Mouse (Mus musculus) limb, embryonic 11.5 days (tissue): ENCODE measurements around the gene Cox7a1. TPM values are rescaled to one million over a fixed set of nuclear protein-coding genes. Genes with fewer than 3 reads are reported as not detected.

Experiments
- ATAC-seq: fragments of 200-750 bp; cut with Nextera tagmentation; 2 replicates; pipeline ENCODE4 v1.8.0; 2017; ENCODE audit warnings: low read depth; ENCODE audit not compliant: insufficient number of reproducible peaks, low FRiP score, low TSS enrichment
- DNase-seq: peaks from one replicate; pipeline ENCODE4 v3.0.0-alpha.2; 2015; ENCODE audit warnings: low spot score
- H3K27ac ChIP-seq: fragments of 300-500 bp; sonication (generic); replicated peaks from 2 replicates; pipeline ENCODE4 v1.5.1; 2014; ENCODE audit warnings: low read depth, mild to moderate bottlenecking, low read length
- H3K27me3 ChIP-seq: fragments of 300-500 bp; sonication (generic); 2 replicates; pipeline ENCODE4 v1.6.1; 2014; ENCODE audit warnings: mild to moderate bottlenecking, low read length, mixed read lengths; ENCODE audit not compliant: control insufficient read depth, insufficient read depth
- H3K36me3 ChIP-seq: fragments of 300-500 bp; sonication (generic); 2 replicates; pipeline ENCODE4 v1.6.1; 2014; ENCODE audit warnings: mild to moderate bottlenecking, low read length, moderate library complexity, mixed read lengths; ENCODE audit not compliant: control insufficient read depth, insufficient read depth
- H3K4me1 ChIP-seq: fragments of 300-500 bp; sonication (generic); 2 replicates; pipeline ENCODE4 v1.6.1; 2014; ENCODE audit warnings: low read length, mixed read lengths; ENCODE audit not compliant: control insufficient read depth, insufficient read depth
- H3K4me2 ChIP-seq: fragments of 300-500 bp; sonication (generic); 2 replicates; pipeline ENCODE4 v1.6.1; 2014; ENCODE audit warnings: low read depth, mild to moderate bottlenecking, moderate library complexity; ENCODE audit not compliant: severe bottlenecking
- H3K4me3 ChIP-seq: fragments of 300-500 bp; sonication (generic); 2 replicates; pipeline ENCODE4 v1.5.1; 2014; ENCODE audit warnings: low read depth, low read length
- H3K9ac ChIP-seq: fragments of 300-500 bp; sonication (generic); 2 replicates; pipeline ENCODE4 v1.6.1; 2014; ENCODE audit warnings: mild to moderate bottlenecking, low read length
- H3K9me3 ChIP-seq: fragments of 300-500 bp; sonication (generic); 2 replicates; pipeline ENCODE4 v1.6.1; 2016; ENCODE audit warnings: low read length; ENCODE audit not compliant: control insufficient read depth
- WGBS: fragments of 180-500 bp; shearing (Covaris S2); extraction: QIAGEN DNeasy Blood & Tissue Kit; methylation state at CpG from one replicate; pipeline ENCODE4 v1.1.7; 2014; 5-methylcytosine and 5-hydroxymethylcytosine counted together
- polyA plus RNA-seq: library from polyadenylated mRNA; unstranded; fragments of >200 nt; fragmentation: Nextera tagmentation; extraction: Ambion mirVana; gene quantifications from 2 replicates; pipeline ENCODE4 v1.2.1, GENCODE M21; 2014

Cox7a1 gene
- polyA plus RNA-seq, 1 experiment from 2014 or later, result 2.3 TPM

- Histone ChIP-seq H3K4me1 (peaks cover 5% of the 10 kb centered on the region), H3K9me3 (no peaks in the 10 kb centered on the region), H3K4me3 (peak overlapping the region; percentile 57), H3K36me3 (0 out of 2 replicates have a peak, but pooled peaks cover 4% of the 10 kb centered on the region), H3K4me2 (peak overlapping the region; percentile 78), H3K27ac (peak overlapping the region; percentile 85), H3K27me3 (no peaks in the 10 kb centered on the region), H3K9ac (peak overlapping the region; percentile 70)
- ATAC-seq (peak; percentile 14; the same call in 1 of the 2 replicates), DNase-seq (peak; percentile 79)
- WGBS, result 4% methylated on average over 24 of the region's 24 CpGs
Measured at GRCm38 (mm10) chr7:30232631-30233148, 48.7 kb downstream of the Cox7a1 start.

- 88% methylated on average over 20 of the region's 20 CpGs for WGBS
- Histone ChIP-seq H3K27me3 (no peaks in the 10 kb centered on the region), H3K27ac (no peak overlapping the region), H3K9ac (no peak overlapping the region), H3K9me3 (no peaks in the 10 kb centered on the region), H3K4me3 (peak overlapping the region; percentile 57; the same call in 1 of the 2 replicates), H3K36me3 (0 out of 2 replicates have a peak, but pooled peaks cover 4% of the 10 kb centered on the region), H3K4me1 (peaks cover 5% of the 10 kb centered on the region), H3K4me2 (peak overlapping the region; percentile 78; the same call in 1 of the 2 replicates)
- DNase-seq (no peak), ATAC-seq (no peak)
Measured at GRCm38 (mm10) chr7:30233387-30233786, 49.4 kb downstream of the Cox7a1 start.

- no peaks in the 10 kb centered on the region for H3K27me3 ChIP-seq
- H3K4me3 ChIP-seq, result no peak overlapping the region
- WGBS, result 95% methylated on average over 15 of the region's 15 CpGs
- no peak overlapping the region for H3K9ac ChIP-seq
- peaks cover 5% of the 10 kb centered on the region for H3K4me1 ChIP-seq
- no peak overlapping the region for H3K27ac ChIP-seq
- no peak overlapping the region for H3K4me2 ChIP-seq
- no peaks in the 10 kb centered on the region for H3K9me3 ChIP-seq
- H3K36me3 ChIP-seq, result 0 out of 2 replicates have a peak, but pooled peaks cover 4% of the 10 kb centered on the region
- no peak for DNase-seq
- no peak for ATAC-seq
Measured at GRCm38 (mm10) chr7:30234276-30234858, 50.4 kb downstream of the Cox7a1 start.

- H3K4me1 ChIP-seq, result peaks cover 5% of the 10 kb centered on the region
- H3K36me3 ChIP-seq, result 0 out of 2 replicates have a peak, but pooled peaks cover 4% of the 10 kb centered on the region
- H3K4me2 ChIP-seq, result no peak overlapping the region
- WGBS, result 88% methylated on average over 8 of the region's 8 CpGs
- no peak overlapping the region for H3K27ac ChIP-seq
- H3K27me3 ChIP-seq, result no peaks in the 10 kb centered on the region
- H3K9me3 ChIP-seq, result no peaks in the 10 kb centered on the region
- DNase-seq, result no peak
- no peak overlapping the region for H3K4me3 ChIP-seq
- ATAC-seq, result no peak
- H3K9ac ChIP-seq, result no peak overlapping the region
Measured at GRCm38 (mm10) chr7:30235091-30235490, 51.1 kb downstream of the Cox7a1 start.

GRCm38 (mm10) chr7:30235625-30236024, 51.7 kb downstream of the Cox7a1 start, which contains the start of gene Ovol3:
TSS of gene Ovol3 (minus strand) at chr7:30235725.
- H3K27me3 ChIP-seq, result no peaks in the 10 kb centered on the region
- no peak within 1 kb of the TSS for H3K4me3 ChIP-seq
- no peak within 1 kb of the TSS for H3K9ac ChIP-seq
- WGBS, result 84% methylated on average over 4 of the region's 4 CpGs
- DNase-seq, result no peak
- no peak within 1 kb of the TSS for H3K27ac ChIP-seq
- ATAC-seq, result no peak
- H3K4me2 ChIP-seq, result no peak within 1 kb of the TSS
- 0 out of 2 replicates have a peak, but pooled peaks cover 4% of the 10 kb centered on the region for H3K36me3 ChIP-seq
- H3K9me3 ChIP-seq, result no peaks in the 10 kb centered on the region
- H3K4me1 ChIP-seq, result peaks cover 5% of the 10 kb centered on the region

Other genes with a start within 250 kb of the Cox7a1 start
- gene Zfp74, start 230.1 kb upstream of the Cox7a1 start, polyA plus RNA-seq, result 16.6 and 17.0 TPM in 2 replicates
- 25.2 and 30.5 TPM in 2 replicates for gene Zfp568, start 200.2 kb upstream of the Cox7a1 start, polyA plus RNA-seq
- gene Zfp14, start 132.8 kb upstream of the Cox7a1 start, polyA plus RNA-seq, result 3.8 and 4.0 TPM in 2 replicates
- gene Zfp82, start 111.2 kb upstream of the Cox7a1 start, polyA plus RNA-seq, result 4.3 and 4.7 TPM in 2 replicates
- 3.2 and 4.6 TPM in 2 replicates for gene Gm26920, start 93.7 kb upstream of the Cox7a1 start, polyA plus RNA-seq
- 17.0 and 19.7 TPM in 2 replicates for gene Zfp566, start 93.6 kb upstream of the Cox7a1 start, polyA plus RNA-seq
- 142 and 150 TPM in 2 replicates for gene Zfp260, start 89.4 kb upstream of the Cox7a1 start, polyA plus RNA-seq
- 6.5 and 8.6 TPM in 2 replicates for gene Zfp382, start 62.2 kb upstream of the Cox7a1 start, polyA plus RNA-seq
- 14.6 and 18.7 TPM in 2 replicates for gene Zfp146, start 14.4 kb upstream of the Cox7a1 start, polyA plus RNA-seq
- 53.1 and 53.7 TPM in 2 replicates for gene Capns1, start 14.7 kb downstream of the Cox7a1 start, polyA plus RNA-seq
- gene Polr2i, start 47.8 kb downstream of the Cox7a1 start, polyA plus RNA-seq, result 182 and 186 TPM in 2 replicates
- gene Tbcb, start 48.1 kb downstream of the Cox7a1 start, polyA plus RNA-seq, result 232 and 241 TPM in 2 replicates
- 0.27 TPM in 1 of 2 replicates, not detected in the other for gene Ovol3, start 51.6 kb downstream of the Cox7a1 start, polyA plus RNA-seq
- 0.16 and 0.19 TPM in 2 replicates for gene Thap8, start 96.0 kb downstream of the Cox7a1 start, polyA plus RNA-seq
- gene Wdr62, start 96.3 kb downstream of the Cox7a1 start, polyA plus RNA-seq, result 10.4 and 14.9 TPM in 2 replicates
- 64.7 and 70.0 TPM in 2 replicates for gene Clip3, start 107.6 kb downstream of the Cox7a1 start, polyA plus RNA-seq
- gene Alkbh6, start 124.6 kb downstream of the Cox7a1 start, polyA plus RNA-seq, result 93.7 and 97.6 TPM in 2 replicates
- gene Syne4, start 130.7 kb downstream of the Cox7a1 start, polyA plus RNA-seq, result 72.3 and 75.3 TPM in 2 replicates
- not detected in 2 replicates for gene E130208F15Rik, start 137.6 kb downstream of the Cox7a1 start, polyA plus RNA-seq
- 21.6 TPM in 2 replicates for gene Sdhaf1, start 139.8 kb downstream of the Cox7a1 start, polyA plus RNA-seq
- gene Lrfn3, start 178.6 kb downstream of the Cox7a1 start, polyA plus RNA-seq, result 4.9 and 5.0 TPM in 2 replicates
- gene Tyrobp, start 229.6 kb downstream of the Cox7a1 start, polyA plus RNA-seq, result 8.4 and 12.6 TPM in 2 replicates
- 0.39 TPM in 1 of 2 replicates, not detected in the other for gene Hcst, start 235.7 kb downstream of the Cox7a1 start, polyA plus RNA-seq
- gene Nfkbid, start 237.6 kb downstream of the Cox7a1 start, polyA plus RNA-seq, result 0.96 and 1.4 TPM in 2 replicates